Mouse (Mus musculus) bone marrow, adult 2 months (tissue): ENCODE measurements around the gene Jak1.

Experiments
- CTCF ChIP-seq: fragments of 200-500 bp; IDR thresholded peaks from 2 replicates; pipeline ENCODE4 v1.5.1; 2011; ENCODE audit warnings: low read length, control low read depth; ENCODE audit not compliant: control insufficient read depth, insufficient read depth
- POLR2A ChIP-seq: fragments of 200-500 bp; IDR thresholded peaks from 2 replicates; pipeline ENCODE4 v1.6.1; 2011; ENCODE audit warnings: low read depth, mild to moderate bottlenecking, control low read depth, low read length, borderline replicate concordance; ENCODE audit not compliant: control insufficient read depth

- TF ChIP-seq CTCF (no peak), POLR2A (no peak)
Observed at GRCm38 (mm10) chr4:101263968-101264740, 928 bp downstream of the Jak1 start.
